Mouse (Mus musculus) heart, embryonic 11.5 days (tissue): Measurements from ENCODE around the gene Fam151b. TPM values are rescaled to one million over a fixed set of nuclear protein-coding genes. Genes with fewer than 3 reads are reported as not detected.

Experiments used
- ATAC-seq: fragments of 200-750 bp; cut with Nextera tagmentation; replicated peaks from 2 replicates; pipeline ENCODE4 v1.8.0; 2017; ENCODE audit warnings: moderate library complexity; ENCODE audit not compliant: insufficient number of reproducible peaks, low FRiP score, low TSS enrichment
- H3K27ac ChIP-seq: fragments of 300-500 bp; sonication (generic); 2 replicates; pipeline ENCODE4 v1.5.1; 2014; ENCODE audit warnings: mild to moderate bottlenecking, low read depth, low read length
- H3K27me3 ChIP-seq: fragments of 300-500 bp; sonication (generic); 2 replicates; pipeline ENCODE4 v1.6.1; 2014; ENCODE audit warnings: mild to moderate bottlenecking, low read length, mixed read lengths; ENCODE audit not compliant: control insufficient read depth, insufficient read depth
- H3K36me3 ChIP-seq: fragments of 300-500 bp; sonication (generic); 2 replicates; pipeline ENCODE4 v1.6.1; 2014; ENCODE audit warnings: mild to moderate bottlenecking, low read length, moderate library complexity, mixed read lengths; ENCODE audit not compliant: control insufficient read depth, insufficient read depth
- H3K4me1 ChIP-seq: fragments of 300-500 bp; sonication (generic); 2 replicates; pipeline ENCODE4 v1.6.1; 2014; ENCODE audit warnings: low read length; ENCODE audit not compliant: control insufficient read depth, insufficient read depth
- H3K4me2 ChIP-seq: fragments of 300-500 bp; sonication (generic); 2 replicates; pipeline ENCODE4 v1.6.1; 2014; ENCODE audit warnings: mild to moderate bottlenecking, moderate library complexity
- H3K4me3 ChIP-seq: fragments of 300-500 bp; sonication (generic); 2 replicates; pipeline ENCODE4 v1.5.1; 2014; ENCODE audit warnings: low read depth, low read length
- H3K9ac ChIP-seq: fragments of 300-500 bp; sonication (generic); 2 replicates; pipeline ENCODE4 v1.6.1; 2014; ENCODE audit warnings: mild to moderate bottlenecking, low read depth, low read length, moderate library complexity
- H3K9me3 ChIP-seq: fragments of 300-500 bp; sonication (generic); replicated peaks from 2 replicates; pipeline ENCODE4 v1.6.1; 2016; ENCODE audit warnings: low read length; ENCODE audit not compliant: control insufficient read depth
- WGBS: fragments of 180-500 bp; shearing (Covaris S2); extraction: QIAGEN DNeasy Blood & Tissue Kit; methylation state at CpG from one replicate; pipeline ENCODE4 v1.1.7; 2014; ENCODE audit not compliant: insufficient replicate concordance; 5-methylcytosine and 5-hydroxymethylcytosine counted together
- polyA plus RNA-seq: library from polyadenylated mRNA; unstranded; fragments of >200 nt; fragmentation: Nextera tagmentation; extraction: Ambion mirVana; gene quantifications from 2 replicates; pipeline ENCODE4 v1.2.1, GENCODE M21; 2014

Fam151b gene
- polyA plus RNA-seq, 1 experiment from 2014 or later: not detected

GRCm38 (mm10) chr13:92490817-92491216 is 7.0 kb upstream of the Fam151b start:
- 79% methylated on average over 4 of the region's 4 CpGs for WGBS
- no peaks in the 10 kb centered on the region for H3K9me3 ChIP-seq
- H3K4me1 ChIP-seq: no peaks in the 10 kb centered on the region
- ATAC-seq: no peak
- no peak overlapping the region for H3K27ac ChIP-seq
- H3K9ac ChIP-seq: no peak overlapping the region
- no peak overlapping the region for H3K4me2 ChIP-seq
- no peak overlapping the region for H3K4me3 ChIP-seq
- no peaks in the 10 kb centered on the region for H3K27me3 ChIP-seq
- peaks cover 3% of the 10 kb centered on the region; the same call in 1 of the 2 replicates for H3K36me3 ChIP-seq

GRCm38 (mm10) chr13:92483348-92483747 is 467 bp downstream of the Fam151b start:
- ATAC-seq: peak; percentile 53; the same call in 1 of the 2 replicates
- 7% methylated on average over 3 of the region's 3 CpGs for WGBS
- H3K27ac ChIP-seq: no peak overlapping the region

DNA sequence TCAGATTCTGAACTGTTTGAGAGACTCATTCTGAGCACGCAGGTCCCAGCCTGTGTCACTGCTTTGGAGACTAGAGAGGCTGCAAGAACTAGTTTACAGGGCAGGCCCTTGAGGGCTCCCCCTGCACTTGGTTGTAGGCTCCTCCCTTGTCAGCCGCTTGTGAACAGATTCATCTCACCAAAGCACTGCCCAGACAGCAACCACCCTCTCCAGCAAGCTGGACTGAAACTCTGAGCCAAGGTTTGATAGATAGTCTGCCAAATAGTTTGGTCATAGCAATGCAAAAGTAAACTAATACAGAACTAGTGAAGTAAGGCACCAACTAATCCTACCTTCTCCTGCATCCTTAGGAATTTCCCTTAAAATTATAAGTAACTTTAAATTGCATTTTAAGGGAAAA is 13.7 kb downstream of the Fam151b start:
- Histone ChIP-seq H3K4me1 (no peaks in the 10 kb centered on the region), H3K4me3 (no peak overlapping the region), H3K27ac (no peak overlapping the region), H3K27me3 (no peaks in the 10 kb centered on the region), H3K9me3 (no peaks in the 10 kb centered on the region), H3K36me3 (no peaks in the 10 kb centered on the region), H3K9ac (no peak overlapping the region), H3K4me2 (no peak overlapping the region)
- ATAC-seq: no peak
- WGBS: 60% methylated on average over 2 of the region's 2 CpGs

More at GRCm38 (mm10) chr13:92483348-92483747, 467 bp downstream of the Fam151b start:
- no peaks in the 10 kb centered on the region for H3K27me3 ChIP-seq
- no peaks in the 10 kb centered on the region for H3K4me1 ChIP-seq
- H3K9me3 ChIP-seq: no peaks in the 10 kb centered on the region
- H3K36me3 ChIP-seq: no peaks in the 10 kb centered on the region
- H3K4me3 ChIP-seq: peak overlapping the region; percentile 45
- H3K9ac ChIP-seq: peak overlapping the region; percentile 68
- H3K4me2 ChIP-seq: peak overlapping the region; percentile 78

DNA sequence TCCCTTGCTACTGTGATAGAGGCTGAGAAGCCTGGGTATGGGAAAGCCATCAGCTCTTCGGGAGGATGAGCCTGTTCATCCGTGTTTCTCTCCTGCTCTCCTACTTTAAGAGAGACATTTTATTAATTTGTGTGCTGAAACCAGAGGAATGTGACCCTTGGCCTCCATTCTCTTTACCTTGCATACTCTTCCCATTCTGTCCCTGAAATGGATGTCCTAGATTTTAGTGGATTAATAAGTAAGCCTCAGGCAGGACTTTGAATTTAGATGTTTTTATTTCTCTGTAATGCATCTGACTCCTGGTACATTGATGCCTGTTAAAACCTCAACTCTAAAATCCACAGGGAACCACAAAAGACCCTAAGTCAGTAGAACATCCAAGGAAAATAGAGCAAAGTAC is 14.4 kb downstream of the Fam151b start:
- H3K27ac ChIP-seq: no peak overlapping the region
- H3K4me1 ChIP-seq: no peaks in the 10 kb centered on the region
- H3K36me3 ChIP-seq: no peaks in the 10 kb centered on the region
- WGBS: 76% methylated on average over 2 of the region's 2 CpGs
- H3K9ac ChIP-seq: no peak overlapping the region
- H3K9me3 ChIP-seq: no peaks in the 10 kb centered on the region
- H3K27me3 ChIP-seq: no peaks in the 10 kb centered on the region
- H3K4me3 ChIP-seq: no peak overlapping the region
- H3K4me2 ChIP-seq: no peak overlapping the region
- no peak for ATAC-seq

DNA sequence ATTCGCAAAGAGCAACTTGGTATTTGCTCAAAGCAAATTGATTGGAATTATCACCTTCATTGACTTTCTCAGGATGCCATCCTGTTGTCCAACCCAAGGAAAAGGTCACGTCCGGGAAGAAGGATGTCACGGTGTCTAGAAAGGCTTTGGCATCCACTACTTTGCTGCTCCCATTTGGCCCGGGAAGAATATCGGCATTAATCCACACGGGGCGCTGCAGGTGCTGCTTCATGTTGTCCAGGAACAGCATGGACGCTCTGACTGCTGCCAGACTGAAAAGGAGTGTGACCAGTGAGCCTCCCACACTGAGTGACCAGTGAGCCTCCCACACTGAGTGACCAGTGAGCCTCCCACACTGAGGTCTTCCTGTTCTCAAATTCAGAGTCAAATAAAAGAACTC is 15.9 kb downstream of the Fam151b start:
- H3K4me1 ChIP-seq: no peaks in the 10 kb centered on the region
- ATAC-seq: no peak
- no peaks in the 10 kb centered on the region for H3K36me3 ChIP-seq
- no peak overlapping the region for H3K27ac ChIP-seq
- no peak overlapping the region for H3K4me3 ChIP-seq
- no peak overlapping the region for H3K4me2 ChIP-seq
- WGBS: 73% methylated on average over 9 of the region's 9 CpGs
- no peaks in the 10 kb centered on the region for H3K9me3 ChIP-seq
- H3K9ac ChIP-seq: no peak overlapping the region
- H3K27me3 ChIP-seq: no peaks in the 10 kb centered on the region

DNA sequence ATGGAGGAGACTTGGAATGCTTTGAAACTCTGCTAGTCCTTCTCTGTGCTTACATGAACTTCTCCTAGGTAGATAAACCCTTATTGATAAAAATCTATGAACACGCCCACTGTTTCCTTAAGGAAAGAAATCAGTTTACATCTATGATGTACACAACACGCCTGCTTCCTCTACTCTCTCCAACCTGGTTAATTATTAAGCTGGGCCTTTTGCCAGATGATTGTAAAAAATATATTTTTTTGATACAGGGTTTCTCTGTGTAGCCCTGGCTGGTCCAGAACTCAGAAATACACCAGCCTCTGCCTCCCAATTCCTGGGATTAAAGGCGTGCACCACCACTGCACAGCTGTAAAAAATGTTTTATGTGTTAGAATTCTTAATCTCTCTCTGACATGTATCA is 19.1 kb downstream of the Fam151b start:
- ATAC-seq: no peak
- Histone ChIP-seq H3K4me3 (no peak overlapping the region), H3K9me3 (no peaks in the 10 kb centered on the region), H3K36me3 (no peaks in the 10 kb centered on the region), H3K4me2 (no peak overlapping the region), H3K4me1 (no peaks in the 10 kb centered on the region), H3K9ac (no peak overlapping the region), H3K27ac (no peak overlapping the region), H3K27me3 (no peaks in the 10 kb centered on the region)
- 77% methylated on average over 3 of the region's 3 CpGs for WGBS

- 83% methylated on average over 7 of the region's 7 CpGs for WGBS
- Histone ChIP-seq H3K27ac (no peak overlapping the region), H3K4me3 (no peak overlapping the region), H3K9ac (no peak overlapping the region), H3K27me3 (no peaks in the 10 kb centered on the region), H3K4me1 (no peaks in the 10 kb centered on the region), H3K36me3 (no peaks in the 10 kb centered on the region), H3K9me3 (no peaks in the 10 kb centered on the region), H3K4me2 (no peak overlapping the region)
- no peak for ATAC-seq
Measured at GRCm38 (mm10) chr13:92446872-92447271, 36.9 kb downstream of the Fam151b start.

DNA sequence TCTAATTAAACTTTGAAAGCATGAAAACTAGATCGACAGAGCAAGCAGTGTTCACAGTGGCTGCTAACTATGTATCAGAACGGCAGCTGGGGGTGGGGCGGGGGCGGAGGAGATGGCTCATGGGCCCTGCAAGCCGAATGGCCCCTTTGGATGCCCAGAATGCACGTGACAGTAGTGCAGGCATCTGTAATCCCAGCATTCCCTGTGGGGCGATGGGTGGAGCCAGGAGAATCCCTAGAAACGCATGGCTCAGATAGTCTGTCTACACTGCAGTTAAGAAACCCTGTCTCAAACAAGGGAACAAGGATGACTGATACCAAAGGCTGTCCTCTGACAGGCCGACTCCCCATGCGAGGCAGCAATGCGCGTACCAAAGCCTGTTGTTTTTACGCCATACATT is 43.5 kb downstream of the Fam151b start:
- Histone ChIP-seq H3K9me3 (no peaks in the 10 kb centered on the region), H3K27me3 (no peaks in the 10 kb centered on the region; the same call in 1 of the 2 replicates), H3K9ac (no peak overlapping the region), H3K4me2 (no peak overlapping the region), H3K36me3 (no peaks in the 10 kb centered on the region), H3K4me1 (no peaks in the 10 kb centered on the region), H3K4me3 (no peak overlapping the region), H3K27ac (no peak overlapping the region)
- 71% methylated on average over 13 of the region's 13 CpGs for WGBS
- no peak for ATAC-seq

GRCm38 (mm10) chr13:92438656-92439055 is 45.2 kb downstream of the Fam151b start:
- Histone ChIP-seq H3K27ac (no peak overlapping the region), H3K4me2 (no peak overlapping the region), H3K9ac (no peak overlapping the region), H3K9me3 (no peaks in the 10 kb centered on the region), H3K36me3 (no peaks in the 10 kb centered on the region), H3K27me3 (no peaks in the 10 kb centered on the region; the same call in 1 of the 2 replicates), H3K4me3 (no peak overlapping the region), H3K4me1 (no peaks in the 10 kb centered on the region)
- no peak for ATAC-seq
- 81% methylated on average over 10 of the region's 10 CpGs for WGBS
